ENCODE assay signal across 29 mouse cellular contexts in the genomic region with DNA sequence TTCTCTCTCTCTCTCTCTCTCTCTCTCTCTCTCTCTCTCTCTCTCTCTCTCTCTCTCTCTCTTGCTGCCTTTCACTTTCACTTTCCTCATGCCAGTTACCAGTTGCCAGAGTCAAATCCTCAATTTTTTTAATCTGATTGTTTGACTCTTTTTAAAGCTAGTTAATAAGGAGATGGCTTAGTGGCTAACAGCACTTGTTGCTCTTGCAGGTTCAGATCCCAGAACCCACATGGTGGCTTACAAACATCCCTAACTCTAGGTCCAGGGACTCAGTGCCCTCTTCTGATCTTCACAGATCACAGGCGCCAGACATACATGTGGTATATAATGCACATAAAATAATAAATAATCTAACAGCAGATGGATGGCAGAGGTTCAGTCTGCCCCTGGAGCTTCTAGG. TPM values are rescaled to one million over a fixed set of nuclear protein-coding genes. Genes with fewer than 3 reads are reported as not detected.
DNase-seq lines count a peak whose midpoint lies in the region; ATAC-seq lines count a peak whose summit lies in the region.
"Had no signal": no experiment of that assay in that cellular context is flagged by ENCODE, and none has a peak within 500 bp of the region (broad histone marks: within the 10 kb centered on the region; RNA-seq: fewer than 3 reads in every experiment).

No protein-coding gene starts in this region.

- no peak overlapping the region for H3K27ac ChIP-seq in forebrain, embryonic 12.5 days
- H3K27ac ChIP-seq: embryonic facial prominence, embryonic 12.5 days; embryonic facial prominence, embryonic 15.5 days; forebrain, embryonic 15.5 days; heart, embryonic 15.5 days; hindbrain, embryonic 10.5 days; hindbrain, embryonic 13.5 days had no signal

- H3K4me1 ChIP-seq in forebrain, embryonic 12.5 days: no peaks in the 10 kb centered on the region
- H3K4me1 ChIP-seq: embryonic facial prominence, embryonic 12.5 days; embryonic facial prominence, embryonic 15.5 days; forebrain, embryonic 15.5 days; heart, embryonic 12.5 days; heart, embryonic 15.5 days; hindbrain, embryonic 13.5 days had no signal

- no peaks in the 10 kb centered on the region for H3K9me3 ChIP-seq in forebrain, embryonic 12.5 days
- H3K9me3 ChIP-seq: embryonic facial prominence, embryonic 12.5 days; embryonic facial prominence, embryonic 15.5 days; forebrain, embryonic 15.5 days; heart, embryonic 12.5 days; heart, embryonic 15.5 days; hindbrain, embryonic 10.5 days; hindbrain, embryonic 13.5 days had no signal

- ATAC-seq in CD4-positive, CD25-positive, alpha-beta regulatory T cell, adult 4 months: peak; percentile 8
- no peak for ATAC-seq in forebrain, embryonic 12.5 days (ENCODE audit: low FRiP score)
- ATAC-seq: forebrain, embryonic 15.5 days; hindbrain, embryonic 16.5 days; intestine, postnatal 0 days had no signal

- H3K4me2 ChIP-seq in forebrain, embryonic 12.5 days: no peak overlapping the region
- H3K4me2 ChIP-seq: embryonic facial prominence, embryonic 12.5 days; embryonic facial prominence, embryonic 15.5 days; forebrain, embryonic 15.5 days; heart, embryonic 12.5 days; heart, embryonic 15.5 days; hindbrain, embryonic 13.5 days had no signal

- DNase-seq in CD4-positive helper T cell, adult 2 months (ENCODE audit: low read depth, low spot score): peak; percentile 57
- peak; percentile 71 for DNase-seq in induced T-regulatory cell, adult 2 months (ENCODE audit: low read depth)
- no peak for DNase-seq in cerebellum, postnatal 36 days
- no peak for DNase-seq in right cerebral cortex, postnatal 10 days (ENCODE audit: low spot score in 2 of 2)
- DNase-seq: adrenal gland, adult 8-10 months; adrenal gland, postnatal 25 days; B cell, adult 2 months; cerebellum, adult 11-12 months; cerebellum, adult 9-10 months; cerebellum, postnatal 14 days; gastrocnemius, postnatal 25 days; heart, adult 18-20 months; heart, postnatal 10 days; heart, postnatal 36 days had no signal

- no peak overlapping the region for H3K4me3 ChIP-seq in forebrain, embryonic 12.5 days (replicated peaks)
- H3K4me3 ChIP-seq: embryonic facial prominence, embryonic 12.5 days; embryonic facial prominence, embryonic 15.5 days; forebrain, embryonic 15.5 days; heart, embryonic 12.5 days; heart, embryonic 15.5 days; hindbrain, embryonic 10.5 days; hindbrain, embryonic 13.5 days had no signal

- 87% methylated on average over 1 of the region's 1 CpGs for WGBS in forebrain, embryonic 12.5 days

- H3K27me3 ChIP-seq in forebrain, embryonic 12.5 days: no peaks in the 10 kb centered on the region
- H3K27me3 ChIP-seq: embryonic facial prominence, embryonic 12.5 days; embryonic facial prominence, embryonic 15.5 days; forebrain, embryonic 15.5 days; heart, embryonic 12.5 days; heart, embryonic 15.5 days; hindbrain, embryonic 13.5 days had no signal

- H3K9ac ChIP-seq in forebrain, embryonic 12.5 days: no peak overlapping the region
- H3K9ac ChIP-seq: embryonic facial prominence, embryonic 12.5 days; embryonic facial prominence, embryonic 15.5 days; forebrain, embryonic 15.5 days; heart, embryonic 12.5 days; heart, embryonic 15.5 days; hindbrain, embryonic 13.5 days had no signal

- H3K36me3 ChIP-seq in forebrain, embryonic 12.5 days (replicated peaks): no peaks in the 10 kb centered on the region
- H3K36me3 ChIP-seq: embryonic facial prominence, embryonic 12.5 days; embryonic facial prominence, embryonic 15.5 days; forebrain, embryonic 15.5 days; heart, embryonic 12.5 days; heart, embryonic 15.5 days; hindbrain, embryonic 10.5 days; hindbrain, embryonic 13.5 days had no signal

RNA-seq across cellular contexts. Expression of a gene that starts 21.8 kb away (rescaled TPM):
- polyA plus RNA-seq in CD4-positive, CD25-positive, alpha-beta regulatory T cell, adult 4 months (2017; shearing (Covaris generic)): 10 to 100 TPM; 32.6 to 34.9 TPM
- not detected in 2 replicates for polyA plus RNA-seq in forebrain, embryonic 12.5 days (2016; fragmentation: Nextera tagmentation; extraction: Ambion mirVana)
- polyA plus RNA-seq: brain, embryonic 14.5 days; forebrain, embryonic 11.5 days; forebrain, embryonic 15.5 days; heart, embryonic 12.5 days; hindbrain, embryonic 10.5 days; hindbrain, embryonic 13.5 days; hindbrain, embryonic 16.5 days had no signal

RNA-seq across cellular contexts. Expression of a gene that starts 49.4 kb away (rescaled TPM):
- polyA plus RNA-seq in CD4-positive, CD25-positive, alpha-beta regulatory T cell, adult 4 months (2017; shearing (Covaris generic)): 1 to 10 TPM; 6.5 to 9.5 TPM
- polyA plus RNA-seq in forebrain, embryonic 12.5 days (2016; fragmentation: Nextera tagmentation; extraction: Ambion mirVana): not detected in 2 replicates
- polyA plus RNA-seq: brain, embryonic 14.5 days; embryonic facial prominence, embryonic 12.5 days; forebrain, embryonic 11.5 days; forebrain, embryonic 15.5 days; gonadal fat pad, adult 2 months; heart, embryonic 12.5 days; heart, embryonic 15.5 days; hindbrain, embryonic 13.5 days; hindbrain, embryonic 16.5 days; intestine, embryonic 14.5 days; intestine, postnatal 0 days had no signal

Comparison
In these comparisons a context has a peak if more than half of its experiments do, and no peak if none do; other contexts are left out.
1. DNase-seq: peak in CD4-positive helper T cell, adult 2 months (single experiment) and induced T-regulatory cell, adult 2 months (single experiment); none in cerebellum, postnatal 36 days (0 of 2) and right cerebral cortex, postnatal 10 days (0 of 2).
2. RNA of a gene that starts 21.8 kb away (polyA plus RNA-seq): 32.6 to 34.9 TPM in CD4-positive, CD25-positive, alpha-beta regulatory T cell, adult 4 months; not detected in forebrain, embryonic 12.5 days; every median in the first group is over 10 times any median in the second.